Mouse (Mus musculus): ENCODE measurements around the gene Ccdc172. TPM values are rescaled to one million over a fixed set of nuclear protein-coding genes. Genes with fewer than 3 reads are reported as not detected.
A peak's percentile ranks its signal among the peaks of the same experiment; 100 is the strongest.

Gene Ccdc172
- polyA plus RNA-seq (2014; fragmentation: Nextera tagmentation; extraction: Ambion mirVana), result not detected in 2 replicates

GRCm38 (mm10) chr19:58511818-58512217 is at the start of gene Ccdc172:
TSS of gene Ccdc172 (plus strand) at chr19:58511993.
- 88% methylated on average over 17 of the region's 17 CpGs for WGBS
- ATAC-seq (replicated peaks; ENCODE audit: low FRiP score) (no peak), DNase-seq (ENCODE audit: low spot score) (no peak)
- Histone ChIP-seq H3K4me3 (ENCODE audit: low read depth, low read length) (no peak within 1 kb of the TSS), H3K4me1 (replicated peaks; ENCODE audit: control insufficient read depth, insufficient read depth, low read length) (no peaks in the 10 kb centered on the region), H3K27ac (ENCODE audit: low read depth, low read length) (no peak within 1 kb of the TSS), H3K36me3 (ENCODE audit: control insufficient read depth, insufficient read depth, low read length) (no peaks in the 10 kb centered on the region), H3K9ac (ENCODE audit: low read depth, low read length) (no peak within 1 kb of the TSS), H3K4me2 (no peak within 1 kb of the TSS), H3K27me3 (replicated peaks; ENCODE audit: control insufficient read depth, insufficient read depth, low read length) (no peaks in the 10 kb centered on the region), H3K9me3 (ENCODE audit: control insufficient read depth, low read length) (no peaks in the 10 kb centered on the region)

- no peak for ATAC-seq (replicated peaks; ENCODE audit: low FRiP score)
- H3K4me1 ChIP-seq (replicated peaks; ENCODE audit: control insufficient read depth, insufficient read depth, low read length), result no peaks in the 10 kb centered on the region
- H3K4me3 ChIP-seq (ENCODE audit: low read depth, low read length), result no peak overlapping the region
- no peak for DNase-seq (ENCODE audit: low spot score)
- no peak overlapping the region for H3K4me2 ChIP-seq
- H3K9me3 ChIP-seq (ENCODE audit: control insufficient read depth, low read length), result no peaks in the 10 kb centered on the region
- H3K36me3 ChIP-seq (ENCODE audit: control insufficient read depth, insufficient read depth, low read length), result no peaks in the 10 kb centered on the region
- H3K9ac ChIP-seq (ENCODE audit: low read depth, low read length), result no peak overlapping the region
- no peak overlapping the region for H3K27ac ChIP-seq (ENCODE audit: low read depth, low read length)
- 69% methylated on average over 3 of the region's 3 CpGs for WGBS
- H3K27me3 ChIP-seq (replicated peaks; ENCODE audit: control insufficient read depth, insufficient read depth, low read length), result no peaks in the 10 kb centered on the region
Measured at GRCm38 (mm10) chr19:58463755-58464154, 48.0 kb upstream of the Ccdc172 start.

- no peak overlapping the region for H3K9ac ChIP-seq (ENCODE audit: low read depth, low read length)
- ATAC-seq (replicated peaks; ENCODE audit: low FRiP score), result no peak
- DNase-seq (ENCODE audit: low spot score), result no peak
- H3K27ac ChIP-seq (ENCODE audit: low read depth, low read length), result no peak overlapping the region
- no peak overlapping the region for H3K4me2 ChIP-seq
- no peaks in the 10 kb centered on the region for H3K4me1 ChIP-seq (replicated peaks; ENCODE audit: control insufficient read depth, insufficient read depth, low read length)
- H3K4me3 ChIP-seq (ENCODE audit: low read depth, low read length), result no peak overlapping the region
- 37% methylated on average over 2 of the region's 2 CpGs for WGBS
- H3K36me3 ChIP-seq (ENCODE audit: control insufficient read depth, insufficient read depth, low read length), result no peaks in the 10 kb centered on the region
- no peaks in the 10 kb centered on the region for H3K27me3 ChIP-seq (replicated peaks; ENCODE audit: control insufficient read depth, insufficient read depth, low read length)
- H3K9me3 ChIP-seq (ENCODE audit: control insufficient read depth, low read length), result no peaks in the 10 kb centered on the region
Measured at GRCm38 (mm10) chr19:58468331-58468730, 43.5 kb upstream of the Ccdc172 start.

DNA sequence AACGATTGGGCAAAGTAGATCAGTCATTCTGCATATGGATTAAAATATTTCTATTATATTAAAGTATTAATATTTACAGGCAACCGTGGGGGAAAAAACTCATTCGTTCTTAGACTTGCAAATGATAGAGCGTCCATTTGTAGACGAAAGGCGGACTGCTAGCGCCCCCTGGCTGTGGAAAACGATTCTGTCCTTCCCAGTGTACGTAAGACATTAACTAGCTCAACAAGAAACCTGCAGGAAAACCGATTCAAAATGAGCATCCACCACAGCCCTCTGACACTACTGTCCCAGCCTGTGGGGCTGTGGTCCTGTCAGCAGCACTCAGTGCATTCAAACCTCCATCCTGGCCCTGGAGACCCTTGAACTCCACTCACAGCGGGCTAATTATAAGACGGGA is 42.4 kb upstream of the Ccdc172 start:
- Histone ChIP-seq H3K9me3 (ENCODE audit: control insufficient read depth, low read length) (no peaks in the 10 kb centered on the region), H3K4me3 (ENCODE audit: low read depth, low read length) (no peak overlapping the region), H3K27me3 (replicated peaks; ENCODE audit: control insufficient read depth, insufficient read depth, low read length) (no peaks in the 10 kb centered on the region), H3K9ac (ENCODE audit: low read depth, low read length) (no peak overlapping the region), H3K27ac (ENCODE audit: low read depth, low read length) (no peak overlapping the region), H3K36me3 (ENCODE audit: control insufficient read depth, insufficient read depth, low read length) (no peaks in the 10 kb centered on the region), H3K4me1 (replicated peaks; ENCODE audit: control insufficient read depth, insufficient read depth, low read length) (no peaks in the 10 kb centered on the region), H3K4me2 (no peak overlapping the region)
- ATAC-seq (replicated peaks; ENCODE audit: low FRiP score) (no peak), DNase-seq (ENCODE audit: low spot score) (peak; percentile 79)
- 21% methylated on average over 12 of the region's 12 CpGs for WGBS

DNA sequence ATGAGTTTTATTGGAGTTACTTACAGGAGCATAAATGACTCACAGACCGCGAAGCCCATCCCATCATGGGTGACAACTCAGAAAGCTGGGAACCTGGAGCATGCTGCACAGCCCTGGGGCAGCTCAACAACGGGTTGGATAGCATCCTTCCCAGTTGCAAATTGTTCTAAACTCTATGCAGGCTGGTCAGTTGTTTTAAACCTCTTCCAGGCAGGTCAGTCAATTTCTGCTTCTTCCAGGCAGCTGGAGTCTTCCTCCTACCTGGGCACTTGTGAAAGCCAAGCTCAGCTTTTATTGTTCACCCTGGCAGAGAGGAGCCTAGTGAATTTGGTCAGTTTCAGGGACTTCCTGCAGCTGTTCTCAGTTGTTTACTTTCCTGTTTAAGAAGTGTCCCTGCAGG is 37.5 kb upstream of the Ccdc172 start:
- no peak overlapping the region for H3K4me3 ChIP-seq (ENCODE audit: low read depth, low read length)
- DNase-seq (ENCODE audit: low spot score) (no peak), ATAC-seq (replicated peaks; ENCODE audit: low FRiP score) (no peak)
- no peak overlapping the region for H3K4me2 ChIP-seq
- no peak overlapping the region for H3K27ac ChIP-seq (ENCODE audit: low read depth, low read length)
- WGBS, result 87% methylated on average over 3 of the region's 3 CpGs
- H3K27me3 ChIP-seq (replicated peaks; ENCODE audit: control insufficient read depth, insufficient read depth, low read length), result no peaks in the 10 kb centered on the region
- no peak overlapping the region for H3K9ac ChIP-seq (ENCODE audit: low read depth, low read length)
- no peaks in the 10 kb centered on the region for H3K9me3 ChIP-seq (ENCODE audit: control insufficient read depth, low read length)
- H3K36me3 ChIP-seq (ENCODE audit: control insufficient read depth, insufficient read depth, low read length), result no peaks in the 10 kb centered on the region
- no peaks in the 10 kb centered on the region for H3K4me1 ChIP-seq (replicated peaks; ENCODE audit: control insufficient read depth, insufficient read depth, low read length)

GRCm38 (mm10) chr19:58482373-58482977 is 29.3 kb upstream of the Ccdc172 start:
- H3K36me3 ChIP-seq (ENCODE audit: control insufficient read depth, insufficient read depth, low read length), result no peaks in the 10 kb centered on the region
- H3K9me3 ChIP-seq (ENCODE audit: control insufficient read depth, low read length), result no peaks in the 10 kb centered on the region
- 61% methylated on average over 9 of the region's 9 CpGs for WGBS
- no peak overlapping the region for H3K27ac ChIP-seq (ENCODE audit: low read depth, low read length)
- no peaks in the 10 kb centered on the region for H3K27me3 ChIP-seq (replicated peaks; ENCODE audit: control insufficient read depth, insufficient read depth, low read length)
- DNase-seq (ENCODE audit: low spot score), result no peak
- ATAC-seq (replicated peaks; ENCODE audit: low FRiP score), result no peak
- no peak overlapping the region for H3K4me2 ChIP-seq
- H3K4me3 ChIP-seq (ENCODE audit: low read depth, low read length), result no peak overlapping the region
- H3K4me1 ChIP-seq (replicated peaks; ENCODE audit: control insufficient read depth, insufficient read depth, low read length), result no peaks in the 10 kb centered on the region
- H3K9ac ChIP-seq (ENCODE audit: low read depth, low read length), result no peak overlapping the region

- H3K9ac ChIP-seq (ENCODE audit: low read depth, low read length), result no peak overlapping the region
- no peak overlapping the region for H3K4me2 ChIP-seq
- DNase-seq (ENCODE audit: low spot score) (no peak), ATAC-seq (replicated peaks; ENCODE audit: low FRiP score) (no peak)
- H3K27me3 ChIP-seq (replicated peaks; ENCODE audit: control insufficient read depth, insufficient read depth, low read length), result no peaks in the 10 kb centered on the region
- H3K9me3 ChIP-seq (ENCODE audit: control insufficient read depth, low read length), result no peaks in the 10 kb centered on the region
- H3K4me3 ChIP-seq (ENCODE audit: low read depth, low read length), result no peak overlapping the region
- H3K27ac ChIP-seq (ENCODE audit: low read depth, low read length), result no peak overlapping the region
- H3K36me3 ChIP-seq (ENCODE audit: control insufficient read depth, insufficient read depth, low read length), result no peaks in the 10 kb centered on the region
- no peaks in the 10 kb centered on the region for H3K4me1 ChIP-seq (replicated peaks; ENCODE audit: control insufficient read depth, insufficient read depth, low read length)
- 66% methylated on average over 2 of the region's 2 CpGs for WGBS
Measured at GRCm38 (mm10) chr19:58486686-58487085, 25.1 kb upstream of the Ccdc172 start.

DNA sequence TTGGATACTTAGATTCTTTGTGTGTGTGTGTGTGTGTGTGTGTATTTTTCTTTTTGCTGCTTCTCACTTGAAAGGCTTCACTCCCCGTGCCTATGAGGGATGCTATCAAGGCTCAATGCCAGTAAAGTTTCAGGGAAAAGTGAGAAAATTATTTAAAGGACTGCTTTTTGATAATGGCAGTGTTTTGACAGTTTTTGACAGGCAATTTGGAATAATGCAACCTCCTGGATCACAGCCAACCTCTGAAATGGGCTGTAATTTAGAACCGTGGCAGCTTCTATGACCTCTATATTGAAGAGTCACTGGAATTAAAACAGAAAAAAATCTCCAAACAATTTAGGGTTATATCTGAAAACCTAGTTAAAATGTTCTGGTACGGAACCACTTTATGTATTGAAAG is 14.7 kb upstream of the Ccdc172 start:
- no peak overlapping the region for H3K4me3 ChIP-seq (ENCODE audit: low read depth, low read length)
- no peak for DNase-seq (ENCODE audit: low spot score)
- no peaks in the 10 kb centered on the region for H3K36me3 ChIP-seq (ENCODE audit: control insufficient read depth, insufficient read depth, low read length)
- H3K27ac ChIP-seq (ENCODE audit: low read depth, low read length), result no peak overlapping the region
- no peaks in the 10 kb centered on the region for H3K4me1 ChIP-seq (replicated peaks; ENCODE audit: control insufficient read depth, insufficient read depth, low read length)
- H3K9ac ChIP-seq (ENCODE audit: low read depth, low read length), result no peak overlapping the region
- no peaks in the 10 kb centered on the region for H3K27me3 ChIP-seq (replicated peaks; ENCODE audit: control insufficient read depth, insufficient read depth, low read length)
- H3K4me2 ChIP-seq, result no peak overlapping the region
- H3K9me3 ChIP-seq (ENCODE audit: control insufficient read depth, low read length), result no peaks in the 10 kb centered on the region
- no peak for ATAC-seq (replicated peaks; ENCODE audit: low FRiP score)
- WGBS, result 59% methylated on average over 3 of the region's 3 CpGs

DNA sequence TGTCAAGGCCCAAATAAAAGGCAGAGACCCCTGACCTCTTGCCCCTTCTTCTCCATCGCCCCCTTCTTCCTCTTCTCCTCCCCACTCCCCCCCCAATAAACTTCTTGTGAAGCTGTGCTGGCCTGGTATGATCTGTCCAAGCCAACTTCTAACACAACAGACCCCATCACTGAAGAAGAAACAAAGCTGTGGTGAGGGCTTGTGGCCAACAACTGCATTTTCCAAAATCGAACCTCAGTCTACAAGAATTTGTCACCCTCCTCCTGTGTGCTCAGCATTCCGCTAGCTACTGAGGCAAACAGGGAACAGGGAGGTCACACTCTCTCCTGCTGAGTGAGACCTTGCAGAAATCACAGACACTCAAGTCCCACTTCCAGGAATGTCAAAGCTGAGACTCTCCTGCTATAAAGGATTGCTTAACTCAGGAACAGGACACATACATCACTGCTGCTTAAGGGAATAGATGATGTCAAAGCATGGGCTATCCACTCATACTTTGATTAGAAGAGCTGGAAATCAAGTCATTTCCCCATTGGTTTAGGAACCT is 12.3 kb upstream of the Ccdc172 start:
- Histone ChIP-seq H3K4me2 (no peak overlapping the region), H3K27me3 (replicated peaks; ENCODE audit: control insufficient read depth, insufficient read depth, low read length) (no peaks in the 10 kb centered on the region), H3K27ac (ENCODE audit: low read depth, low read length) (no peak overlapping the region), H3K9me3 (ENCODE audit: control insufficient read depth, low read length) (no peaks in the 10 kb centered on the region), H3K9ac (ENCODE audit: low read depth, low read length) (no peak overlapping the region), H3K4me3 (ENCODE audit: low read depth, low read length) (no peak overlapping the region), H3K4me1 (replicated peaks; ENCODE audit: control insufficient read depth, insufficient read depth, low read length) (no peaks in the 10 kb centered on the region), H3K36me3 (ENCODE audit: control insufficient read depth, insufficient read depth, low read length) (no peaks in the 10 kb centered on the region)
- 66% methylated on average over 3 of the region's 3 CpGs for WGBS
- DNase-seq (ENCODE audit: low spot score) (no peak), ATAC-seq (replicated peaks; ENCODE audit: low FRiP score) (no peak)
